Mouse (Mus musculus) cerebellum, adult (tissue): ENCODE results near the gene Slc35g1.

Source experiments
- ATAC-seq: cut with Nextera tagmentation; 2 replicates; pipeline ENCODE4 v1.9.2; 2017; ENCODE audit warnings: mild to moderate bottlenecking, moderate library complexity, mixed read lengths; ENCODE audit not compliant: insufficient number of reproducible peaks, low FRiP score, low TSS enrichment

Slc35g1 gene

DNA sequence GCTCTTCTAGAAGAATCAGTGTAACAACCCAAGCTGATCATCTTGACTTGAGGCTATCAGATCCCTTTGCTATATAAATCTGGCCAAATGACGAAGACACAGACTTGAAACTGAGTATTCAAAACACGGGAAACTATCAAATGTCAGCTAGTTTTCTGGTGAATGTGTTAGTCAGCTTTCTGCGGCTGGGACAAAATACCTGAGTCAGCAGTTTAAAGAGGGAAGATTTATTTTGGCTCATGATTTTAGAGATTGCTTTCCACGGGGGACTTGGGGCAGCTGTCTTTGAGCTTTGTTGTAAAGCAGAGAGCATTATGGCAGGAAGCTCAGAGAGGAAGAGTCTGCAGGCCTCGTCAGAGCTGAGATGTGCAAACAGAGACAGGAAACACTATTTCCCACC lies 50.0 kb downstream of the Slc35g1 start:
- no peak for ATAC-seq
